32 mouse cellular contexts compared by ENCODE assay signal in genomic region chr12:52529740-52530139, GRCm38 (mm10).
"Had no signal": no experiment of that assay in that cellular context is flagged by ENCODE, and none has a peak within 500 bp of the region (broad histone marks: within the 10 kb centered on the region; RNA-seq: fewer than 3 reads in every experiment).

No protein-coding gene starts in this region.

- H3K4me3 ChIP-seq: limb, embryonic 12.5 days; limb, embryonic 13.5 days; limb, embryonic 15.5 days; liver, embryonic 12.5 days; liver, embryonic 13.5 days; liver, embryonic 15.5 days; lung, embryonic 15.5 days; megakaryocyte, embryonic 14.5 days; midbrain, embryonic 10.5 days; midbrain, embryonic 12.5 days; midbrain, embryonic 13.5 days; midbrain, embryonic 15.5 days; myocyte; neural tube, embryonic 12.5 days; neural tube, embryonic 13.5 days had no signal

- H3K4me2 ChIP-seq: limb, embryonic 12.5 days; limb, embryonic 13.5 days; limb, embryonic 15.5 days; liver, embryonic 11.5 days; liver, embryonic 12.5 days; liver, embryonic 13.5 days; liver, embryonic 15.5 days; lung, embryonic 14.5 days; lung, embryonic 15.5 days; midbrain, embryonic 11.5 days; midbrain, embryonic 12.5 days; midbrain, embryonic 13.5 days; midbrain, embryonic 15.5 days; neural tube, embryonic 12.5 days; neural tube, embryonic 13.5 days had no signal

- ATAC-seq: liver, embryonic 12.5 days; liver, postnatal 0 days; lung, postnatal 0 days; midbrain, embryonic 13.5 days; midbrain, embryonic 15.5 days; midbrain, embryonic 16.5 days had no signal

- H3K9ac ChIP-seq: limb, embryonic 12.5 days; limb, embryonic 13.5 days; limb, embryonic 15.5 days; liver, embryonic 12.5 days; liver, embryonic 13.5 days; liver, embryonic 14.5 days; liver, embryonic 15.5 days; liver, postnatal 0 days; lung, embryonic 14.5 days; lung, embryonic 15.5 days; midbrain, embryonic 12.5 days; midbrain, embryonic 13.5 days; midbrain, embryonic 15.5 days; neural tube, embryonic 12.5 days; neural tube, embryonic 13.5 days had no signal

- H3K4me1 ChIP-seq: limb, embryonic 12.5 days; limb, embryonic 13.5 days; limb, embryonic 15.5 days; liver, embryonic 13.5 days; liver, embryonic 15.5 days; lung, embryonic 15.5 days; megakaryocyte, embryonic 14.5 days; midbrain, embryonic 10.5 days; midbrain, embryonic 12.5 days; midbrain, embryonic 13.5 days; midbrain, embryonic 15.5 days; neural tube, embryonic 12.5 days; neural tube, embryonic 13.5 days had no signal

- DNase-seq: left cerebral cortex, postnatal 4 days; liver; liver, embryonic 13.5 days; liver, postnatal 0 days; lung, adult 18-20 months; lung, adult 2 months; lung, embryonic 14.5 days; lung, postnatal 10 days; lung, postnatal 14 days; lung, postnatal 36 days; lung, postnatal 4 days; midbrain, embryonic 14.5 days had no signal

- H3K27me3 ChIP-seq: limb, embryonic 12.5 days; limb, embryonic 13.5 days; limb, embryonic 15.5 days; liver, embryonic 12.5 days; liver, embryonic 13.5 days; liver, embryonic 15.5 days; lung, embryonic 15.5 days; megakaryocyte, embryonic 14.5 days; midbrain, embryonic 12.5 days; midbrain, embryonic 13.5 days; midbrain, embryonic 15.5 days; neural tube, embryonic 12.5 days; neural tube, embryonic 13.5 days had no signal

- H3K36me3 ChIP-seq: limb, embryonic 12.5 days; limb, embryonic 13.5 days; limb, embryonic 15.5 days; liver, embryonic 12.5 days; liver, embryonic 13.5 days; liver, embryonic 15.5 days; lung, embryonic 15.5 days; midbrain, embryonic 12.5 days; midbrain, embryonic 13.5 days; midbrain, embryonic 15.5 days; neural tube, embryonic 12.5 days; neural tube, embryonic 13.5 days had no signal

- H3K27ac ChIP-seq: limb, embryonic 12.5 days; limb, embryonic 13.5 days; limb, embryonic 15.5 days; liver, embryonic 12.5 days; liver, embryonic 13.5 days; liver, embryonic 14.5 days; liver, embryonic 15.5 days; lung, embryonic 15.5 days; macrophage; midbrain, embryonic 10.5 days; midbrain, embryonic 12.5 days; midbrain, embryonic 13.5 days; midbrain, embryonic 15.5 days; neural tube, embryonic 12.5 days; neural tube, embryonic 13.5 days had no signal

- H3K9me3 ChIP-seq: limb, embryonic 12.5 days; limb, embryonic 13.5 days; limb, embryonic 15.5 days; liver, embryonic 12.5 days; liver, embryonic 13.5 days; liver, embryonic 15.5 days; lung, embryonic 15.5 days; megakaryocyte, embryonic 14.5 days; midbrain, embryonic 10.5 days; midbrain, embryonic 12.5 days; midbrain, embryonic 13.5 days; midbrain, embryonic 15.5 days; neural tube, embryonic 12.5 days; neural tube, embryonic 13.5 days had no signal
